Mouse (Mus musculus) heart, adult 2 months (tissue): ENCODE measurements around the gene Pitx2.

Experiments
- CTCF ChIP-seq: fragments of 200-600 bp; IDR thresholded peaks from 2 replicates; pipeline ENCODE4 v1.8.1; 2022; ENCODE audit warnings: antibody characterized with exemption, mild to moderate bottlenecking, moderate library complexity
- EP300 ChIP-seq: fragments of 200-500 bp; IDR thresholded peaks from 2 replicates; pipeline ENCODE4 v1.6.1; 2011; ENCODE audit warnings: low read depth, low read length, control low read depth; ENCODE audit not compliant: insufficient read depth
- POLR2A ChIP-seq: fragments of 200-500 bp; IDR thresholded peaks from 2 replicates; pipeline ENCODE4 v1.6.1; 2011; ENCODE audit warnings: mild to moderate bottlenecking, low read depth, low read length, control low read depth; ENCODE audit not compliant: insufficient read depth

- TF ChIP-seq CTCF = no peak
- no peak for TF ChIP-seq EP300
- TF ChIP-seq POLR2A = no peak
These were observed at the start of gene Pitx2 for GRCm38 (mm10) chr3:129199609-129200500.
